Mouse (Mus musculus) cerebral cortex, adult 2 months (tissue): Measurements from ENCODE around the gene Tgm7.

Source experiments
- WGBS: fragments of 180-500 bp; shearing (Covaris S2); methylation state at CpG from one replicate; pipeline ENCODE4 v1.1.7; 2018; 5-methylcytosine and 5-hydroxymethylcytosine counted together

The Tgm7 gene

GRCm38 (mm10) chr2:121071871-121072270 is 37.7 kb downstream of the Tgm7 start:
- 88% methylated on average over 6 of the region's 6 CpGs for WGBS

GRCm38 (mm10) chr2:121069506-121069905 is 40.1 kb downstream of the Tgm7 start:
- 90% methylated on average over 6 of the region's 6 CpGs for WGBS

GRCm38 (mm10) chr2:121067116-121067515 is 42.5 kb downstream of the Tgm7 start:
- WGBS: 59% methylated on average over 4 of the region's 4 CpGs

- 84% methylated on average over 2 of the region's 2 CpGs for WGBS
Observed at GRCm38 (mm10) chr2:121061315-121061714, 48.3 kb downstream of the Tgm7 start.

GRCm38 (mm10) chr2:121057997-121058396 is 51.6 kb downstream of the Tgm7 start:
- 77% methylated on average over 6 of the region's 6 CpGs for WGBS

GRCm38 (mm10) chr2:121055915-121056314 is 53.7 kb downstream of the Tgm7 start:
- WGBS: 90% methylated on average over 6 of the region's 6 CpGs

GRCm38 (mm10) chr2:121054060-121054459 is 55.5 kb downstream of the Tgm7 start:
- 57% methylated on average over 2 of the region's 2 CpGs for WGBS

- 88% methylated on average over 5 of the region's 5 CpGs for WGBS
Observed at GRCm38 (mm10) chr2:121052176-121052575, 57.4 kb downstream of the Tgm7 start.

GRCm38 (mm10) chr2:121045653-121046052 is 63.9 kb downstream of the Tgm7 start:
- 82% methylated on average over 4 of the region's 4 CpGs for WGBS
